Mouse (Mus musculus) ES-Bruce4 (cell line): Measurements from ENCODE around the gene Plxna4.

Experiments used
- CTCF ChIP-seq: IDR thresholded peaks from one replicate; pipeline ENCODE4 v1.8.1; 2011; ENCODE audit warnings: low read depth, low read length
- EP300 ChIP-seq: IDR thresholded peaks from 2 replicates; pipeline ENCODE4 v1.6.1; 2011; ENCODE audit warnings: low read depth, low read length; ENCODE audit not compliant: insufficient read depth
- POLR2A ChIP-seq: IDR thresholded peaks from one replicate; pipeline ENCODE4 v1.8.1; 2011; ENCODE audit warnings: low read length; ENCODE audit not compliant: insufficient read depth

DNA sequence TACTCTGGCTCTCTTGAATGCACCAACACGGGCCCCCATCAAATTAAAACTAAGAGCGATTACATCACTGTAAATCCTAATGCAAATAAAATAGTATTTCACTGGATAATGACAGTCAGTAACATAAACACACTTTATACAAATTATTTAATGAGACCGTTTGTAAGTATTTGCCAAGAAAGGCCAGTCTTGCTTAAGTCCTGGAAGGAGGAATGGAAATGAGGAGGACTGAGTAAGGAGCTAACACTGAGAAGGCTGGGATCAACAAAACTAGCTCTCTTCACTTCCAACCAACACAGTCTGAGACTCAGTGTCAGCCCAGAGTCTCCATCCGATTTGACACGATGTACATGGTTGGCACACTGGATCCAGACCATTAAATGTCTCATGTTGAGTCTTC is 16.5 kb downstream of the Plxna4 start:
- TF ChIP-seq CTCF (no peak), EP300 (no peak), POLR2A (no peak)
